ENCODE assay signal across 25 mouse cellular contexts in genomic region chr2:51285632-51286031, GRCm38 (mm10).
DNase-seq lines count a peak whose midpoint lies in the region; ATAC-seq and TF ChIP-seq lines count a peak whose summit lies in the region.
"Had no signal": no experiment of that assay in that cellular context is flagged by ENCODE, and none has a peak within 500 bp of the region (broad histone marks: within the 10 kb centered on the region; RNA-seq: fewer than 3 reads in every experiment).

No protein-coding gene starts in this region.

- no peaks in the 10 kb centered on the region for H3K27me3 ChIP-seq in forebrain, embryonic 14.5 days (replicated peaks; ENCODE audit: control insufficient read depth, insufficient read depth, low read length)
- H3K27me3 ChIP-seq in forebrain, postnatal 0 days (ENCODE audit: insufficient read depth, low read length) = no peaks in the 10 kb centered on the region
- no peaks in the 10 kb centered on the region for H3K27me3 ChIP-seq in lung, embryonic 14.5 days (ENCODE audit: insufficient read depth, low read length)
- no peaks in the 10 kb centered on the region for H3K27me3 ChIP-seq in limb, embryonic 10.5 days (ENCODE audit: low read depth, poor library complexity, severe bottlenecking)
- H3K27me3 ChIP-seq: embryonic facial prominence, embryonic 13.5 days; heart, embryonic 12.5 days; heart, embryonic 15.5 days; hindbrain, embryonic 13.5 days; intestine, embryonic 15.5 days had no signal

- no peak overlapping the region for H3K4me3 ChIP-seq in forebrain, embryonic 14.5 days (ENCODE audit: low read depth, low read length)
- no peak overlapping the region for H3K4me3 ChIP-seq in forebrain, postnatal 0 days (ENCODE audit: low read depth, low read length)
- no peak overlapping the region for H3K4me3 ChIP-seq in lung, embryonic 14.5 days (ENCODE audit: low read depth, low read length)
- no peak overlapping the region for H3K4me3 ChIP-seq in limb, embryonic 10.5 days
- H3K4me3 ChIP-seq: embryonic facial prominence, embryonic 13.5 days; heart, embryonic 12.5 days; heart, embryonic 15.5 days; hindbrain, embryonic 10.5 days; hindbrain, embryonic 13.5 days; intestine, embryonic 15.5 days had no signal

- WGBS in forebrain, embryonic 14.5 days = 81% methylated on average over 1 of the region's 1 CpGs
- 60% methylated on average over 1 of the region's 1 CpGs for WGBS in forebrain, postnatal 0 days
- WGBS in lung, embryonic 14.5 days = 26% methylated on average over 1 of the region's 1 CpGs
- WGBS in limb, embryonic 10.5 days = 87% methylated on average over 1 of the region's 1 CpGs

- no peak overlapping the region for H3K9ac ChIP-seq in forebrain, embryonic 14.5 days (ENCODE audit: low read length)
- H3K9ac ChIP-seq in forebrain, postnatal 0 days = no peak overlapping the region
- H3K9ac ChIP-seq in lung, embryonic 14.5 days = no peak overlapping the region
- H3K9ac ChIP-seq: embryonic facial prominence, embryonic 13.5 days; heart, embryonic 12.5 days; heart, embryonic 15.5 days; hindbrain, embryonic 13.5 days; intestine, embryonic 15.5 days had no signal

- TF ChIP-seq CTCF in forebrain, postnatal 0 days (IDR thresholded peaks at IDR 0.05; ENCODE audit: low read depth) = no peak
- TF ChIP-seq CTCF in lung, embryonic 14.5 days (IDR thresholded peaks at IDR 0.05; ENCODE audit: low read depth) = no peak

- no peaks in the 10 kb centered on the region for H3K9me3 ChIP-seq in forebrain, embryonic 14.5 days (replicated peaks; ENCODE audit: control insufficient read depth, low read length)
- no peaks in the 10 kb centered on the region for H3K9me3 ChIP-seq in forebrain, postnatal 0 days (ENCODE audit: low read length)
- no peaks in the 10 kb centered on the region for H3K9me3 ChIP-seq in lung, embryonic 14.5 days (ENCODE audit: low read depth, low read length)
- H3K9me3 ChIP-seq in limb, embryonic 10.5 days (replicated peaks) = no peaks in the 10 kb centered on the region
- H3K9me3 ChIP-seq: embryonic facial prominence, embryonic 13.5 days; heart, embryonic 12.5 days; heart, embryonic 15.5 days; hindbrain, embryonic 10.5 days; hindbrain, embryonic 13.5 days; intestine, embryonic 15.5 days had no signal

- peaks cover 4% of the 10 kb centered on the region for H3K4me1 ChIP-seq in forebrain, embryonic 14.5 days (ENCODE audit: control insufficient read depth, insufficient read depth, low read length)
- H3K4me1 ChIP-seq in forebrain, postnatal 0 days (ENCODE audit: insufficient read depth) = no peaks in the 10 kb centered on the region
- no peaks in the 10 kb centered on the region for H3K4me1 ChIP-seq in lung, embryonic 14.5 days (ENCODE audit: insufficient read depth)
- peaks cover 6% of the 10 kb centered on the region; the same call in 1 of the 2 replicates for H3K4me1 ChIP-seq in limb, embryonic 10.5 days
- H3K4me1 ChIP-seq: intestine, embryonic 15.5 days had no signal

- peak; percentile 67; the same call in 1 of the 2 replicates for ATAC-seq in forebrain, embryonic 14.5 days
- ATAC-seq in forebrain, postnatal 0 days = no peak
- no peak for ATAC-seq in lung, embryonic 14.5 days (ENCODE audit: insufficient read depth)
- ATAC-seq: activated CD4-positive, CD25-positive, alpha-beta regulatory T cell, adult 4 months; CD4-positive, CD25-positive, alpha-beta regulatory T cell, adult 4 months; intestine, embryonic 15.5 days had no signal

- peak; percentile 63 for DNase-seq in forebrain, embryonic 14.5 days (ENCODE audit: low spot score)
- no peak for DNase-seq in forebrain, postnatal 0 days
- DNase-seq in lung, embryonic 14.5 days = peak; percentile 69
- no peak for DNase-seq in lung, postnatal 14 days
- peak; percentile 30 for DNase-seq in NIH3T3 (ENCODE audit: low read depth)
- DNase-seq in adipocyte (ENCODE audit: low spot score) = peak; percentile 10
- no peak for DNase-seq in limb, embryonic 10.5 days (ENCODE audit: low spot score)
- DNase-seq: adrenal gland, postnatal 10 days; adrenal gland, postnatal 36 days; cerebellum, adult 11 months; cerebellum, adult 2 months; cerebellum, adult 9-11 months; gastrocnemius, postnatal 25 days; heart, adult 18-20 months; heart, postnatal 10 days; heart, postnatal 36 days; kidney, adult 11 months had no signal

- H3K36me3 ChIP-seq in forebrain, embryonic 14.5 days (ENCODE audit: control insufficient read depth, insufficient read depth, low read length) = no peaks in the 10 kb centered on the region
- H3K36me3 ChIP-seq in forebrain, postnatal 0 days (ENCODE audit: insufficient read depth) = no peaks in the 10 kb centered on the region
- no peaks in the 10 kb centered on the region for H3K36me3 ChIP-seq in lung, embryonic 14.5 days (ENCODE audit: insufficient read depth)
- H3K36me3 ChIP-seq in limb, embryonic 10.5 days = no peaks in the 10 kb centered on the region
- H3K36me3 ChIP-seq: embryonic facial prominence, embryonic 13.5 days; heart, embryonic 12.5 days; heart, embryonic 15.5 days; hindbrain, embryonic 10.5 days; hindbrain, embryonic 13.5 days; intestine, embryonic 15.5 days had no signal

- no peak overlapping the region for H3K27ac ChIP-seq in forebrain, embryonic 14.5 days (ENCODE audit: low read depth, low read length)
- H3K27ac ChIP-seq in forebrain, postnatal 0 days (ENCODE audit: low read depth, low read length) = no peak overlapping the region
- H3K27ac ChIP-seq in lung, embryonic 14.5 days (ENCODE audit: low read depth) = no peak overlapping the region
- no peak overlapping the region for H3K27ac ChIP-seq in limb, embryonic 10.5 days
- H3K27ac ChIP-seq: embryonic facial prominence, embryonic 13.5 days; heart, embryonic 15.5 days; hindbrain, embryonic 10.5 days; hindbrain, embryonic 13.5 days; intestine, embryonic 15.5 days had no signal

- no peak overlapping the region for H3K4me2 ChIP-seq in forebrain, embryonic 14.5 days (ENCODE audit: low read length)
- no peak overlapping the region for H3K4me2 ChIP-seq in forebrain, postnatal 0 days (ENCODE audit: low read depth)
- no peak overlapping the region for H3K4me2 ChIP-seq in lung, embryonic 14.5 days
- H3K4me2 ChIP-seq: embryonic facial prominence, embryonic 13.5 days; heart, embryonic 12.5 days; heart, embryonic 15.5 days; hindbrain, embryonic 13.5 days; intestine, embryonic 15.5 days had no signal

Comparison
In these comparisons a context has a peak if more than half of its experiments do, and no peak if none do; other contexts are left out.
1. DNase-seq: peak in forebrain, embryonic 14.5 days (single experiment), lung, embryonic 14.5 days (single experiment), NIH3T3 (single experiment) and adipocyte (single experiment); none in forebrain, postnatal 0 days (single experiment), lung, postnatal 14 days (single experiment) and limb, embryonic 10.5 days (single experiment).